Mouse (Mus musculus) intestine, embryonic 14.5 days (tissue): ENCODE measurements at regions not wholly inside any gene's neighbourhood (a gene's known extent, or its start where the extent isn't known, plus 50 kb on each side); places are given as distances from the start of the nearest gene placed in this dataset.
"Not testable (repeated sequence)": the region's sequence is repeated elsewhere in the genome, so short reads cannot be mapped to it uniquely, and the experiment has no call there.

ENCODE experiments used
- ATAC-seq: fragments of 200-750 bp; cut with Nextera tagmentation; replicated peaks from 2 replicates; pipeline ENCODE4 v1.8.0; 2017; ENCODE audit warnings: low read depth, moderate number of reproducible peaks, moderate TSS enrichment, moderate library complexity; ENCODE audit not compliant: low FRiP score, low TSS enrichment
- DNase-seq: peaks from one replicate; pipeline ENCODE4 v3.0.0-alpha.2; 2018; ENCODE audit warnings: low spot score
- H3K27ac ChIP-seq: fragments of 300-500 bp; sonication (generic); 2 replicates; pipeline ENCODE4 v1.5.1; 2014; ENCODE audit warnings: low read depth, mild to moderate bottlenecking, control low read depth
- H3K27me3 ChIP-seq: fragments of 300-500 bp; sonication (generic); replicated peaks from 2 replicates; pipeline ENCODE4 v1.6.1; 2014; ENCODE audit warnings: low read length, control low read depth; ENCODE audit not compliant: control insufficient read depth, insufficient read depth
- H3K36me3 ChIP-seq: fragments of 300-500 bp; sonication (generic); 2 replicates; pipeline ENCODE4 v1.6.1; 2014; ENCODE audit warnings: low read length, control low read depth; ENCODE audit not compliant: control insufficient read depth, insufficient read depth
- H3K4me1 ChIP-seq: fragments of 300-500 bp; sonication (generic); replicated peaks from 2 replicates; pipeline ENCODE4 v1.6.1; 2014; ENCODE audit warnings: low read length, control low read depth, mixed read lengths; ENCODE audit not compliant: control insufficient read depth, insufficient read depth
- H3K4me2 ChIP-seq: fragments of 300-500 bp; sonication (generic); 2 replicates; pipeline ENCODE4 v1.6.1; 2014; ENCODE audit warnings: low read length
- H3K4me3 ChIP-seq: fragments of 300-500 bp; sonication (generic); 2 replicates; pipeline ENCODE4 v1.5.1; 2014; ENCODE audit warnings: low read depth, low read length, control low read depth, mixed read lengths
- H3K9ac ChIP-seq: fragments of 300-500 bp; sonication (generic); 2 replicates; pipeline ENCODE4 v1.6.1; 2014; ENCODE audit warnings: mild to moderate bottlenecking, low read length
- H3K9me3 ChIP-seq: fragments of 300-500 bp; sonication (generic); 2 replicates; pipeline ENCODE4 v1.6.1; 2016; ENCODE audit warnings: low read length, control low read depth; ENCODE audit not compliant: control insufficient read depth
- WGBS: fragments of 180-500 bp; shearing (Covaris S2); extraction: QIAGEN DNeasy Blood & Tissue Kit; methylation state at CpG from one replicate; pipeline ENCODE4 v1.1.7; 2014; 5-methylcytosine and 5-hydroxymethylcytosine counted together

- H3K9me3 ChIP-seq, ATAC-seq, H3K4me3 ChIP-seq, H3K9ac ChIP-seq, H3K36me3 ChIP-seq, H3K27ac ChIP-seq, H3K4me2 ChIP-seq, H3K4me1 ChIP-seq, H3K27me3 ChIP-seq, DNase-seq: not testable (repeated sequence)
- WGBS, result 9% methylated on average over 1 of the region's 1 CpGs
Observed at GRCm38 (mm10) chr8:71081291-71081690, 175.6 kb downstream of the Map1s start.

- not testable (repeated sequence) for ATAC-seq, H3K4me2 ChIP-seq, DNase-seq, H3K27ac ChIP-seq, H3K4me3 ChIP-seq, H3K9me3 ChIP-seq, H3K36me3 ChIP-seq, H3K9ac ChIP-seq, H3K4me1 ChIP-seq, H3K27me3 ChIP-seq
- WGBS, result 36% methylated on average over 1 of the region's 2 CpGs
Observed at GRCm38 (mm10) chr8:71127131-71127530, 145.4 kb upstream of the Myo9b start.

- ATAC-seq, result peak; percentile 62; the same call in 1 of the 2 replicates
- Histone ChIP-seq H3K9ac (no peak overlapping the region), H3K27me3 (no peaks in the 10 kb centered on the region)
Observed at GRCm38 (mm10) chr8:71130411-71131261, 141.9 kb upstream of the Myo9b start.

GRCm38 (mm10) chr8:71131327-71132089, 141.0 kb upstream of the Myo9b start:
- no peaks in the 10 kb centered on the region for H3K27me3 ChIP-seq
- WGBS, result 92% methylated on average over 4 of the region's 4 CpGs
- no peak overlapping the region for H3K9ac ChIP-seq
- ATAC-seq (peak; percentile 64), DNase-seq (peak; percentile 53)
- H3K9me3 ChIP-seq, result no peaks in the 10 kb centered on the region
- no peaks in the 10 kb centered on the region for H3K4me1 ChIP-seq
- no peaks in the 10 kb centered on the region for H3K36me3 ChIP-seq
- H3K27ac ChIP-seq, result no peak overlapping the region
- no peak overlapping the region for H3K4me3 ChIP-seq
- no peak overlapping the region for H3K4me2 ChIP-seq

More at GRCm38 (mm10) chr8:71130411-71131261, 141.9 kb upstream of the Myo9b start:
- Histone ChIP-seq H3K4me2 (no peak overlapping the region), H3K36me3 (no peaks in the 10 kb centered on the region), H3K9me3 (no peaks in the 10 kb centered on the region), H3K4me1 (no peaks in the 10 kb centered on the region), H3K4me3 (no peak overlapping the region), H3K27ac (no peak overlapping the region)
- DNase-seq, result no peak
- 63% methylated on average over 4 of the region's 4 CpGs for WGBS

- not testable (repeated sequence) for H3K27ac ChIP-seq, H3K36me3 ChIP-seq, H3K4me1 ChIP-seq, H3K4me3 ChIP-seq, ATAC-seq, H3K27me3 ChIP-seq, H3K9me3 ChIP-seq, H3K9ac ChIP-seq, H3K4me2 ChIP-seq
- peak; percentile 46 for DNase-seq
- 53% methylated on average over 1 of the region's 1 CpGs for WGBS
Observed at GRCm38 (mm10) chr8:71132898-71133297, 139.6 kb upstream of the Myo9b start.

GRCm38 (mm10) chr8:71137131-71137530, 135.4 kb upstream of the Myo9b start:
- not testable (repeated sequence) for H3K4me1 ChIP-seq, H3K27ac ChIP-seq, H3K4me2 ChIP-seq, H3K4me3 ChIP-seq, H3K36me3 ChIP-seq, DNase-seq, H3K27me3 ChIP-seq, H3K9me3 ChIP-seq, ATAC-seq, H3K9ac ChIP-seq
- WGBS, result no CpG with 5 or more reads among the region's 3 CpGs

- not testable (repeated sequence) for H3K4me1 ChIP-seq, DNase-seq, H3K4me2 ChIP-seq, ATAC-seq, H3K4me3 ChIP-seq, H3K27ac ChIP-seq, H3K9ac ChIP-seq, H3K27me3 ChIP-seq, H3K9me3 ChIP-seq, H3K36me3 ChIP-seq
- WGBS, result 69% methylated on average over 3 of the region's 3 CpGs
Observed at GRCm38 (mm10) chr8:71142373-71142973, 130.0 kb upstream of the Myo9b start.

- H3K27me3 ChIP-seq, H3K9me3 ChIP-seq, H3K4me3 ChIP-seq, H3K27ac ChIP-seq, H3K9ac ChIP-seq, H3K36me3 ChIP-seq, H3K4me2 ChIP-seq, DNase-seq, H3K4me1 ChIP-seq: not testable (repeated sequence)
- ATAC-seq, result peak; percentile 43; the same call in 1 of the 2 replicates
- WGBS, result 61% methylated on average over 3 of the region's 3 CpGs
Observed at GRCm38 (mm10) chr8:71171478-71172210, 100.9 kb upstream of the Myo9b start.
